Mouse (Mus musculus): Measurements from ENCODE around the gene Caskin1. TPM values are rescaled to one million over a fixed set of nuclear protein-coding genes. Genes with fewer than 3 reads are reported as not detected.

Caskin1 gene
- polyA plus RNA-seq, 1 experiment from 2014 or later, result 30.4 TPM

DNA sequence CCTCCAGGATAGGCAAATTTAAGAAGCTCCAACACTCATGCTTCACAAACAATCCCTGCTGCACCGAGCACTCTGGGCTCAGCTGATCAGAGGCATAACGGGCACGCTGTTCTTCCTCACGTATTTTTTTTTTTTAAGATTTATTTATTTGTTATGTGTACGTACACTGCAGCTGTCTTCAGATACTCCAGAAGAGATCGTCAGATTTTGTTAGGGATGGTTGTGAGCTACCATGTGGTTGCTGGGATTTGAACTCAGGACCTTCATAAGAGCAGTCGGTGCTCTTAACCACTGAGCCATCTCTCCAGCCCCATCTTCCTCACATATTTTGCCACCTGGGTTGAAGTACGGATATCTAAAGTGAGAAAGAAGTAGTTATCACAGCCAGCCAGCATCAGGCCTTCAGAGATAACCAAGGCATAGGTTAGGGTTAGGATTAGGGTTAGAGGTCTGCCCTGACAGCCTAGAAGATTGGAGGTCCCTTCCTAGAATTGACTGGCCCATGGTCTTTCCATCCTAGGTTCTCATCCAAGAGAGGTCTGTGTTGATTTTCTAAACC is 45.8 kb downstream of the Caskin1 start, which contains the start of gene Rab26:
TSS of gene Rab26 (minus strand) at position 51 of the 559 bp plus-strand sequence.
- peak within 1 kb of the TSS; percentile 60 for H3K9ac ChIP-seq (replicated peaks; ENCODE audit: low read depth, low read length)
- peak within 1 kb of the TSS; percentile 39 for H3K4me3 ChIP-seq (replicated peaks; ENCODE audit: low read length)
- no peaks in the 10 kb centered on the region for H3K36me3 ChIP-seq (ENCODE audit: control insufficient read depth, insufficient read depth)
- H3K27me3 ChIP-seq (replicated peaks; ENCODE audit: control insufficient read depth, insufficient read depth, low read length), result no peaks in the 10 kb centered on the region
- peak within 1 kb of the TSS; percentile 75 for H3K4me2 ChIP-seq (ENCODE audit: low read length)
- WGBS, result 82% methylated on average over 8 of the region's 8 CpGs
- peaks cover 54% of the 10 kb centered on the region for H3K4me1 ChIP-seq (replicated peaks; ENCODE audit: control insufficient read depth, insufficient read depth, low read length)
- H3K27ac ChIP-seq (ENCODE audit: low read length), result no peak within 1 kb of the TSS
- no peaks in the 10 kb centered on the region for H3K9me3 ChIP-seq (ENCODE audit: control insufficient read depth, low read length)
- no peak for ATAC-seq

DNA sequence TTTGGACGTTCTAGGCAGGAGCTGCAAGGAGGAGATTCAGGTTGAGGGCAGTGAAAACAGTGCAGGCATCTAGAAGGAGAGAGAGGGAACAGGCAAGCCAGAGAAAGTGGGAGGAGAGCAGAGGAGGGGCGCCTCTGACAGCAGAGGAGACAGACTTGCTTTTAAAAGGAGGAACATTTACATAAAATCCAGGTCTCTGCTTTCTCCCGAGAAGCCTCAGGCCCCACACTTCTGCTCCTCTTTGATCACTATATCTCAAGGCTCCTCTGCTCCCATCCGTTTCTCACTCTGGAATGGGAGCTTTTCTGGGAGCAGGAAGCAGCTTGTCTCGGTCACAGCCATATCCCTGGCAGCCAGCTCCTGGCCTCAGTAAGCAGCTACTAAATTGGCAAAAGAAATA is 46.9 kb downstream of the Caskin1 start:
- Histone ChIP-seq H3K27ac (ENCODE audit: low read length) (no peak overlapping the region; the same call in 1 of the 2 replicates), H3K4me3 (replicated peaks; ENCODE audit: low read length) (no peak overlapping the region), H3K36me3 (ENCODE audit: control insufficient read depth, insufficient read depth) (no peaks in the 10 kb centered on the region), H3K4me2 (ENCODE audit: low read length) (no peak overlapping the region), H3K4me1 (replicated peaks; ENCODE audit: control insufficient read depth, insufficient read depth, low read length) (peaks cover 43% of the 10 kb centered on the region), H3K27me3 (replicated peaks; ENCODE audit: control insufficient read depth, insufficient read depth, low read length) (no peaks in the 10 kb centered on the region), H3K9me3 (ENCODE audit: control insufficient read depth, low read length) (no peaks in the 10 kb centered on the region), H3K9ac (replicated peaks; ENCODE audit: low read depth, low read length) (no peak overlapping the region; the same call in 1 of the 2 replicates)
- 59% methylated on average over 5 of the region's 5 CpGs for WGBS
- no peak for ATAC-seq

DNA sequence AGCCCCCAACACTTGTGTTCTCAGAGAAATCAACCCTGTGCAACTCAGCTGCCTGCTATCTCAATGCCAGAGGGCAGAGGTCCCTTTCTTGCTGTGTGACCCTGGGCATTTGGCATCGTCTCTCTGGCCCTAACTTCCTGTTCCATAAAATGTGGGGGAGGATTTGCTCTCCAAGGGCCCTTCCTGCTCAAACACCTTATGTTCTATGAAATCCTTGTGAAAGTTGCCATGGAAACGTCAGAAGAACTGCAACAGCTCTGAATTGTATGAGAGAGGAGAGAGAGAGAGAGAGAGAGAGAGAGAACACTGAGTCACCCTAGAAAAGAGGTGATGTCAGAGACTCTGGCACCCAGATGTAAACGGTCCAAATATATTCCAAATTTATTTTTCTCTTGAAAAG is 49.1 kb downstream of the Caskin1 start:
- H3K36me3 ChIP-seq (ENCODE audit: control insufficient read depth, insufficient read depth), result no peaks in the 10 kb centered on the region
- H3K27ac ChIP-seq (ENCODE audit: low read length), result peak overlapping the region; percentile 72

DNA sequence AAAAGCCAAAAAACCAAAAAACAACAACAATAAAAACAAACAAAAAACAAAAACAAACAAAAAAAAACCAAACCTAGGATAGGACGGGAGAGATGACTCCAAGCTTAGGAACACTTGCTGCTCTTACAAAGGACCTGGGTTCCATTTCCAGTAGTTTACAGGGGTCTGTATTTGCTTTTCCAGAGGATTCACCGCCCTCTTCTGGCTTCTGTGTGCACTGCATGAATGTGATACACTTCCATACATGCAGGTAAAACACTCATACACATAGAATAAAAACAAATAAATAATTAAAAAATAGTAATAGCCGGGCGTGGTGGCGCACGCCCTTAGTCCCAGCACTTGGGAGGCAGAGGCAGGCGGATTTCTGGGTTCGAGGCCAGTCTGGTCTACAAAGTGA is 50.5 kb downstream of the Caskin1 start:
- H3K36me3 ChIP-seq (ENCODE audit: control insufficient read depth, insufficient read depth), result no peaks in the 10 kb centered on the region
- H3K4me3 ChIP-seq (replicated peaks; ENCODE audit: low read length), result no peak overlapping the region
- ATAC-seq, result peak; percentile 45
- H3K9me3 ChIP-seq (ENCODE audit: control insufficient read depth, low read length), result no peaks in the 10 kb centered on the region
- no peaks in the 10 kb centered on the region for H3K27me3 ChIP-seq (replicated peaks; ENCODE audit: control insufficient read depth, insufficient read depth, low read length)
- H3K4me1 ChIP-seq (replicated peaks; ENCODE audit: control insufficient read depth, insufficient read depth, low read length), result peaks cover 16% of the 10 kb centered on the region
- H3K9ac ChIP-seq (replicated peaks; ENCODE audit: low read depth, low read length), result no peak overlapping the region
- 69% methylated on average over 8 of the region's 8 CpGs for WGBS
- H3K4me2 ChIP-seq (ENCODE audit: low read length), result no peak overlapping the region
- no peak overlapping the region for H3K27ac ChIP-seq (ENCODE audit: low read length)

More for the DNA sequence above, 49.1 kb downstream of the Caskin1 start:
- Histone ChIP-seq H3K27me3 (replicated peaks; ENCODE audit: control insufficient read depth, insufficient read depth, low read length) (no peaks in the 10 kb centered on the region), H3K9me3 (ENCODE audit: control insufficient read depth, low read length) (no peaks in the 10 kb centered on the region), H3K4me1 (replicated peaks; ENCODE audit: control insufficient read depth, insufficient read depth, low read length) (peaks cover 28% of the 10 kb centered on the region), H3K4me3 (replicated peaks; ENCODE audit: low read length) (no peak overlapping the region), H3K4me2 (ENCODE audit: low read length) (no peak overlapping the region), H3K9ac (replicated peaks; ENCODE audit: low read depth, low read length) (peak overlapping the region; percentile 17; the same call in 1 of the 2 replicates)
- ATAC-seq, result peak; percentile 61
- 19% methylated on average over 3 of the region's 3 CpGs for WGBS

DNA sequence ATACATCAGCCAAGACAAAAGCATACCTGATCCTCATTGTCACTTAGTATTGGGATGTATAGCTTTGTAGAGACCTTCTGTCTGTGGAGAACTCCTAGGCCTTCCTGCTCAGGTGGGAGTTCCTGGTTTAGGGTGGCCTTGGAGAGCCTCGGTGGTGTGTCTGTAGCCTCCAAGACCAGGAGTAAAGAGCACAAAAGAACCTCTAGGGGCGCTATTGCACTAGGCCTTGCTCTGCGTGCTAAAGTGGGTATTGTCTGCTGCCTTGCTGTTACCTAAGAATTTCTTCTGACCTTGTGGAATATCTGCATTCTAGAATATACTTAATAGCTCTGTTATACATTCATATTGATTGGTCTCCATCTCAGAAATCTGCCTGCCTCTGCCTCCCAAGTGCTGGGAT is 52.0 kb downstream of the Caskin1 start:
- H3K9me3 ChIP-seq (ENCODE audit: control insufficient read depth, low read length), result no peaks in the 10 kb centered on the region
- WGBS, result 5% methylated on average over 3 of the region's 3 CpGs
- no peak overlapping the region for H3K4me3 ChIP-seq (replicated peaks; ENCODE audit: low read length)
- no peak for ATAC-seq
- H3K27me3 ChIP-seq (replicated peaks; ENCODE audit: control insufficient read depth, insufficient read depth, low read length), result no peaks in the 10 kb centered on the region
- peaks cover 19% of the 10 kb centered on the region for H3K4me1 ChIP-seq (replicated peaks; ENCODE audit: control insufficient read depth, insufficient read depth, low read length)
- no peak overlapping the region for H3K9ac ChIP-seq (replicated peaks; ENCODE audit: low read depth, low read length)
- H3K27ac ChIP-seq (ENCODE audit: low read length), result no peak overlapping the region
- H3K4me2 ChIP-seq (ENCODE audit: low read length), result no peak overlapping the region
- no peaks in the 10 kb centered on the region for H3K36me3 ChIP-seq (ENCODE audit: control insufficient read depth, insufficient read depth)

DNA sequence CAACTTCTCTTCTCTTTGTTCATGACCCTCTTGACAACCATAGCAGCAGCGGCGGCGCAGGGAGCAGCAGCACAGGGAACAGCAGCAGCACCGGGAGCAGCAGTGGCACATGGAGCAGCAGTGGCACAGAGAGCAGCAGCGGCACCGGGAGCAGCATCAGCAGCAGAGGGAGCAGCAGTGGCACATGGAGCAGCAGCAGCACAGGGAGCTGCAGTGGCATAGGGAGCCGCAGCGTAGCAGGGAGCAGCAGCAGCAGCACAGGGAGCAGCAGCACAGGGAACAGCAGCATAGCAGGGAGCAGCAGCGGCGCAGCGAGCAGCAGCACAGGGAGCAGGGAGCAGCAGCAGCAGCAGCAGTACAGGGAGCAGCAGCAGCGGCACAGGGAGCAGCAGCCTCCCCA is 56.2 kb downstream of the Caskin1 start:
- H3K9me3 ChIP-seq (ENCODE audit: control insufficient read depth, low read length), result no peaks in the 10 kb centered on the region
- no peak overlapping the region for H3K4me3 ChIP-seq (replicated peaks; ENCODE audit: low read length)
- H3K36me3 ChIP-seq (ENCODE audit: control insufficient read depth, insufficient read depth), result no peaks in the 10 kb centered on the region
- H3K9ac ChIP-seq (replicated peaks; ENCODE audit: low read depth, low read length), result 0 out of 2 replicates have a peak overlapping the region, but pooled peaks have one; percentile 25
- H3K27me3 ChIP-seq (replicated peaks; ENCODE audit: control insufficient read depth, insufficient read depth, low read length), result peaks cover 6% of the 10 kb centered on the region; the same call in 1 of the 2 replicates
- H3K27ac ChIP-seq (ENCODE audit: low read length), result no peak overlapping the region
- peaks cover 11% of the 10 kb centered on the region; the same call in 1 of the 2 replicates for H3K4me1 ChIP-seq (replicated peaks; ENCODE audit: control insufficient read depth, insufficient read depth, low read length)
- WGBS, result 18% methylated on average over 12 of the region's 12 CpGs
- ATAC-seq, result peak; percentile 36; the same call in 1 of the 2 replicates
- no peak overlapping the region for H3K4me2 ChIP-seq (ENCODE audit: low read length)

DNA sequence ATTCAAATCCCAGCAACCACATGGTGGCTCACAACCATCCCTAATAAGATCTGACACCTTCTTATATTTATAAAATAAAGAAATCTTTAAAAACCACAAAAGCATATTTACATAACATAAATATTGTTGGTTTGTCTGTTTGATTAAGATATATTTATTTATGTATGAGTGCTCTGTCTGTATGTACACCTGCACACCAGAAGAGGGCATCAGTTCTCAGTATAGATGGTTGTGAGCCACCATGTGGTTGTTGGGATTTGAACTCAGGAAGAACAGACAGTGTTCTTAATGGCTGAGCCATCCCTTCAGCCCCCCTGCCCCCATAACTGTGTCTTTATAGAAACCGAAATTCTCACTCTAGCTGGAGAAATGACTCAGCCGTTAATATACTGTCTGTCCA is 56.8 kb downstream of the Caskin1 start:
- WGBS, result 90% methylated on average over 2 of the region's 2 CpGs
- Histone ChIP-seq H3K4me1 (replicated peaks; ENCODE audit: control insufficient read depth, insufficient read depth, low read length) (peaks cover 11% of the 10 kb centered on the region; the same call in 1 of the 2 replicates), H3K4me3 (replicated peaks; ENCODE audit: low read length) (no peak overlapping the region), H3K9me3 (ENCODE audit: control insufficient read depth, low read length) (no peaks in the 10 kb centered on the region), H3K4me2 (ENCODE audit: low read length) (no peak overlapping the region), H3K27ac (ENCODE audit: low read length) (no peak overlapping the region), H3K9ac (replicated peaks; ENCODE audit: low read depth, low read length) (no peak overlapping the region), H3K36me3 (ENCODE audit: control insufficient read depth, insufficient read depth) (no peaks in the 10 kb centered on the region), H3K27me3 (replicated peaks; ENCODE audit: control insufficient read depth, insufficient read depth, low read length) (peaks cover 6% of the 10 kb centered on the region; the same call in 1 of the 2 replicates)
- no peak for ATAC-seq

DNA sequence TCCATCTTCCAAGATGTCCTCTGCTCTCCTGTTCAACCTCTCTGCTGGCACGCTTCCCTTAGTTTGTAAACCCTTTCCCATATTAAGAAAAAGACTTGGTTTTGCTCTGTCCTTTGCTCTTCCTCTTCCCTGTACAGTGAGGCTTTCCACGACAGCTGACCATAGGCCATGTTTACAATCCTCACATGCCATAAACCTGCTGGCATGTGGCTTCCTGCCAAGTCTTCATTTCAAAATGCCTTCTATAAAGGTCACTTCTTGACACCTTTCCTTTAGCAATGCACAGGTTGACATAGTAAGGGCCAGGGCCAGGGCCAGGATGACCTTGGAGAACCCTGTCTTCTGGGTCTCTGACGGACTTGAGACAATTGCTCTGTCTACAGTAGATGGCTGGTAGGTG is 57.8 kb downstream of the Caskin1 start:
- 80% methylated on average over 3 of the region's 3 CpGs for WGBS

DNA sequence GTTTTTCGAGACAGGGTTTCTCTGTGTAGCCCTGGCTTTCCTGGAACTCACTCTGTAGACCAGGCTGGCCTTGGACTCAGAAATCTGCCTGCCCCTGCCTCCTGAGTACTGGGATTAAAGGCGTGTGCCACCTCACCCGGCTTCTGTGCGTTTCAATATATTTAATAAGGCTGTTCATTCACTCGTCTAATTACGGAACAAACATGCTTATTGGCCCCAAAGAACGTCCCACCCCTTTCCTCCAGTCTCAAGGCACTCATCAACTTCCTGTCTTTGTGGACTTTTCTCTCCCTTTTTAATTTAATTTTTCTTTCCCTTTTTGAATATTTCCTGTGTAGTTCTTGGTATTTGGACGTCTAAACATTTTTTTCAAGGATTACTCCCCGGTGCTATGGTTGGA is 60.0 kb downstream of the Caskin1 start:
- Histone ChIP-seq H3K9me3 (ENCODE audit: control insufficient read depth, low read length) (no peaks in the 10 kb centered on the region), H3K9ac (replicated peaks; ENCODE audit: low read depth, low read length) (no peak overlapping the region), H3K4me3 (replicated peaks; ENCODE audit: low read length) (no peak overlapping the region), H3K4me2 (ENCODE audit: low read length) (no peak overlapping the region), H3K36me3 (ENCODE audit: control insufficient read depth, insufficient read depth) (no peaks in the 10 kb centered on the region), H3K27ac (ENCODE audit: low read length) (no peak overlapping the region), H3K4me1 (replicated peaks; ENCODE audit: control insufficient read depth, insufficient read depth, low read length) (peaks cover 34% of the 10 kb centered on the region), H3K27me3 (replicated peaks; ENCODE audit: control insufficient read depth, insufficient read depth, low read length) (peaks cover 6% of the 10 kb centered on the region; the same call in 1 of the 2 replicates)
- WGBS, result 19% methylated on average over 9 of the region's 9 CpGs
- no peak for ATAC-seq

More for the DNA sequence above, 57.8 kb downstream of the Caskin1 start:
- no peak overlapping the region for H3K27ac ChIP-seq (ENCODE audit: low read length)
- H3K27me3 ChIP-seq (replicated peaks; ENCODE audit: control insufficient read depth, insufficient read depth, low read length), result peaks cover 6% of the 10 kb centered on the region; the same call in 1 of the 2 replicates
- H3K36me3 ChIP-seq (ENCODE audit: control insufficient read depth, insufficient read depth), result no peaks in the 10 kb centered on the region
- H3K4me3 ChIP-seq (replicated peaks; ENCODE audit: low read length), result no peak overlapping the region
- no peak overlapping the region for H3K4me2 ChIP-seq (ENCODE audit: low read length)
- no peak for ATAC-seq
- H3K9me3 ChIP-seq (ENCODE audit: control insufficient read depth, low read length), result no peaks in the 10 kb centered on the region
- H3K9ac ChIP-seq (replicated peaks; ENCODE audit: low read depth, low read length), result no peak overlapping the region
- peaks cover 17% of the 10 kb centered on the region for H3K4me1 ChIP-seq (replicated peaks; ENCODE audit: control insufficient read depth, insufficient read depth, low read length)

Data from forebrain, embryonic 16.5 days (tissue).